Mouse (Mus musculus) layer of hippocampus, adult 9-11 months (tissue): ENCODE measurements around the gene Cd8b1.
"Not testable (repeated sequence)": the region's sequence is repeated elsewhere in the genome, so short reads cannot be mapped to it uniquely, and the experiment has no call there.

ENCODE experiments used
- DNase-seq: peaks from one replicate; pipeline ENCODE4 v3.0.0; 2022

Cd8b1 gene

DNA sequence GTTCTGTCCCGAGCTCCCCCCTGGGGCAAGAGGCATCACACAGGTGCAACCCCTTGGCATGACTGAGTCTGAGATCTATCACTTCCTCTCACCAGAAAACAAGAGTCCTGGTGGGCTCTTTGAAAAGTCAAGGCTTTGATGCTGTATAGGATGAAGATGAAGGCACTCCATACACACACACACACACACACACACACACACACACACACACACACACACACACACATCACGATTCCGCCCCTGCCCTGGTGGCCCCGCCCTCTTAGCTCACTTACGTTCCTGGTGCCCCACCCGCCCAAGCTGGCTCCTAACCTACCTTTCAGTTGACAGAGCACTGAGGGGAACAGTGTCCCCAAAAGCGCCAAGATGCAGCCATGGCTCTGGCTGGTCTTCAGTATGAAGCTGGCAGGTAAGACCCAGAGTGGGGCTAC lies at the start of gene Cd8b1:
Cd8b1 (plus strand) TSS at position 298 of the 431 bp plus-strand sequence.
- no peak for DNase-seq

- DNase-seq = no peak
Measured at GRCm38 (mm10) chr6:71273715-71274114, 48.9 kb upstream of the Cd8b1 start.

DNA sequence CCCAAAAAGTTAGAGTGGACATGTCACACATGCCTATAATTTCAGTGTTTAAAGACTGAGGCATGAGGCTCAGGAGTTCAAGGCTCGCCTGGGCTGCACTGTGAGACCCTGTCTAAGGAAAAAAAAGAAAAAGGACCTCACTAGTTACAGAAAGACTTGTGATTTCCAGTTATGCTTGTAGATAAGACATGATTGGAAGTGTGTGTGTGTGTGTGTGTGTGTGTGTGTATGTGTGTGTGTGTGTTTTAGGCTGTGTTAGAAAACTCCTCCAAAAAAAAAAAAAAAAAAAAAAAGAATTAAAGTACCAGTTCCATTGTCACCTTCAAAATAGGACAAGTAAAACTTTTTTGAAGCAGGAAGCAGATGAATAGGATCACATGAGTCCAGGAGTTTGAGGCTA lies 48.0 kb upstream of the Cd8b1 start:
- DNase-seq = no peak

- no peak for DNase-seq
Measured at GRCm38 (mm10) chr6:71279418-71279817, 43.2 kb upstream of the Cd8b1 start.

DNA sequence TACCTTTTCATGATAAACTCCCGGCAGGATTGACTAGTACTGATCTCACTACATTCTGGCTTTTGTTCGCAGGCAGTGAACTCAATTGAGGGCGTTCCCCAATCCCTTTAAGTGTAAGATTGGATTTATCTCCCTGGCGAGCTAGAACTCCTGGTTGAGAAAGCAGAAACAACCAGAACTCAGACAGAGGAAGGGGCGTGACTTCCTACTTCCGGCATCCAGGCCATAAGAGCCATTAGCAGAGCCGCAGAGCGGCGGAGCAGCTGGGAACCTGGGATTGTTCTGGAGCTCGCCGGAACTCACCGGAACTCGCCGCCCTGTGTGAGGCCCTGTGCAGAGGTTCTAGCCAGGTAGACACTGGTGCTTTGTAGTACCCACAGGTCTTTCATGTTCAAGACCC lies 29.1 kb upstream of the Cd8b1 start:
- no peak for DNase-seq

- DNase-seq = no peak
Measured at GRCm38 (mm10) chr6:71295303-71295702, 27.3 kb upstream of the Cd8b1 start.

- no peak for DNase-seq
Measured at GRCm38 (mm10) chr6:71298051-71298450, 24.5 kb upstream of the Cd8b1 start.

GRCm38 (mm10) chr6:71298751-71299150 lies 23.8 kb upstream of the Cd8b1 start:
- DNase-seq = no peak

DNA sequence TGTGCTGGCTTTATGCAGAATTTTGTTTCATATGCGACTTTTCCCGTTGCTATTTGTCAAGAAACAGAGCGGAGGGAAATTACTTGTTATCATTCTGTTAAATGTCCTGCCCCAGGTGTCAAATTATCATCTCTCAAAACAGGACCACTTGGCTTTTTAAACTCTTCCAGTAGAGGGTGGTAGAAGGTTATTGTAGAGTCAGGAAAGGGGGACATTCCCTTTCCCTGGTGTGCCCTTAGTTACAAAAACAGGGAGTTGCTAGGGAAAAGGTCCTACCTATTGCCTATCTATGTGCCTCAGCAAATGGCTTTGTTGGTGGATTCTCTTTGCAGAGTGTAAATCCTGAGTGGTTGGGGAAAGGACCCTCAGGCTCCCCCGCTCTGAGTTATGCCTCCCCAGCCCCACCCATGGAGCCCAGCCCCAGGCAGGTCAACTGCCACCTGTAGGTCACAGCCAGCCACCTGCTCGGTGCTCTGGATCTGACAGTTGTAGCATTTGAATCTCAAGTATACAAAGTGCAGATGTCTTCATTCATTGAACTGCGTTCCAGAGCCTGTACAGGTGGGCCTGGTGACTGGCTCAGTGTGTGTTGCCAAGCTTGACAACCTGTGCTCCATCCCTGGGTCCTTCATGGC lies 20.4 kb upstream of the Cd8b1 start:
- no peak for DNase-seq

DNA sequence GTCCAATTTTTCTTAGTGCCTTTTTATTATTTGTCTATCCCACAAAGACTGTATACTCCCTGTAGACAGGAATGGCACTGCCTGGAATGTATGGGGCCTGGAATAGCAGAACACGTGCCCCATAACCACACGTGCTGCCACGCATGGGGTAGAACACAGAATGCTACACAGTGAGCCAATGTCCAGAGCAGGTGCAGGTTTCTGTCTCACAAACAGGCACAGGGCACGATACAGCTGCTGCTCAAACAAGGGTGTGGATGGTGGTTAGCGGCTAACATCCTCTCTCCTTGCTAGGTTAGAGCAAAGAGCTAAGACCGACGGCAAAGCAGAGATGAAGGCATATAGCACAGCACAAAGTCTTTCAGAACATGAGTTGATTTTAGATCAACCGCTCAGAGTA lies 15.1 kb upstream of the Cd8b1 start:
- no peak for DNase-seq

GRCm38 (mm10) chr6:71321826-71322283 lies 733 bp upstream of the Cd8b1 start, which contains the start of gene Smyd1:
Gene Smyd1 (minus strand): TSS chr6:71322233.
- DNase-seq = no peak

GRCm38 (mm10) chr6:71324816-71325215 lies 2.2 kb downstream of the Cd8b1 start:
- DNase-seq = no peak

- DNase-seq = no peak
Measured at GRCm38 (mm10) chr6:71329881-71330280, 7.3 kb downstream of the Cd8b1 start.

- no peak for DNase-seq
Measured at GRCm38 (mm10) chr6:71330486-71330885, 7.9 kb downstream of the Cd8b1 start.

- DNase-seq = not testable (repeated sequence)
Measured at GRCm38 (mm10) chr6:71331491-71331890, 8.9 kb downstream of the Cd8b1 start.

DNA sequence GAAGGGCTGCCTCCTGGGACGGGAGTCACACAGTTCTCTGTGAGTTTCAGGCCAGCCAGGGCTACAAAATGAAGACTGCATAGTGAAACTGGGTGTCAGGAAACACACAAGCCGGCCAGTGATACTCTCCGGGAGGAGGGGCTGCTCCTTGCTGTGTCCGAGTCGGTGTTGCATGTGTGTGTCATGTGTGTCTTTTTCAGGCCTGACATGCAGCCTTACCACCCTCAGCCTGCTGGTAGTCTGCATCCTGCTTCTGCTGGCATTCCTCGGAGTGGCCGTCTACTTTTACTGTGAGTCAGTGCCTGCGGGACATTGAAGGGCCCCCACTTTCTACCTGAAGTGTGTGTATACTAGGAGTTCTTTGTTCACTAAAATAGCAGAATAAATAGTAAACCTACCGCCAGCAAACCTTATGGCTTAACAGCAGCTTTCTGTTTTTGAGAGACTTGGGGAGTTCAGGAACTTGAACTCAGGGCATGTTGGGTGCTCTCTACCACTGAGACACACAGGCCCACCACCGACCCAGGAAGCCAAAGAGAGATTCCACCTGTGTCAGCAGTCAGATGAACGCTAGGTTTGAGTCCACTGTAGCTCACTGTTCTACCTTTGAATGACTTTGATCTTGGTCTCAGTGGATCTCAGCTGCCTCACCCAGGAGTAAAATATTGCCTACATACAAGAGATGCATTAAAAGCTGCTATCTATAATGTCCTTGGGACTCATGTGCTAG lies 9.8 kb downstream of the Cd8b1 start:
- no peak for DNase-seq

DNA sequence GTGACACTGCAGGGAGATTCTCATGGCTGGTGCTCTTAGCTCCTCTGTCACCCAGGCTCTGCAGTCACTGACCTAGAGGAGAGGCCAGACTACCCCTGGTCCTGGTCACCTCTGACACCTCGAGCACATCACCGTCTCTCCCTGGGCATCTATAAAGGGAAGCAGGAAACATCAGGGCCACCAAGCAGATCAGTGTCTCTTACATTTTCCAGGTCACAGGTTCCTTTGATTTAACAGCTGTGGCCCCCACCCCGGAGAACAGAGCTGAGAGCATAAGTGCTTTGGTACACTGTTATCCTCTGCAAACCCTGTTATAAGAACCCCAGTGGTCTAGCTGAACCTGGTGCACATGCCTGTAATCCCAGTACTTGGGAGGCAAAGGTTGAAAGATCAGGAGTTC lies 10.4 kb downstream of the Cd8b1 start:
- DNase-seq = no peak

DNA sequence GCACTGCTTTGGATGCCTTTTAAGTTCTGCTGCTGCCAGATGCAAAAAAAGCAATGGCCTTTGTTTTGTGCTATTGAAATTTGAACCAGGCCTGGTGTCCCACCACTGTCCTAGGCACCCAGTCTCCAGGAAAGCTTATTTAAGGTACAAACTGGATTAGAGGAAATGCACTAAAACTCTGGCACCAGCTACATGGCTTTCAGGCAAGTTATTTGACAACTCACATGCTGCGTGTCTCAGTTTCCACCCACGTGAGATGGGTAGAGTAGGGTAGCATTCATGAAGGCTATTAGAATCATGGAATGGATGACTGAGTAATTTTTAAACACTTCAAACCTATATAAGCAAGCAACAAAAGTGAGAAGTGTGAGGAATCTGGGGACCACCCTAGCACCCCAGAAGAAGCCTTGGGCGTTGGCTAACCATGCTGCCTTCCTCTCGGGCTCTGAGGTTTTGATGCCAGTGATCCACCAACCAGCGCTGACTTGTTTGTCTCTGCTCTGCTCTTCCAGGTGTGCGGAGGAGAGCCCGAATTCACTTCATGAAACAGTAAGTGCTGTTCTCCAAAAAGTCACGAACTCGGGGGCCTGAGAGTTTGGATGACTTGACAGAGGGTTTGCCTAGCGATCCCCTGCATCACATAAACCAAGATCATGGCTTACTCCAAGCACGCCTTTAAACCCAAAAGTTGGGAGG lies 11.1 kb downstream of the Cd8b1 start:
- DNase-seq = no peak

DNA sequence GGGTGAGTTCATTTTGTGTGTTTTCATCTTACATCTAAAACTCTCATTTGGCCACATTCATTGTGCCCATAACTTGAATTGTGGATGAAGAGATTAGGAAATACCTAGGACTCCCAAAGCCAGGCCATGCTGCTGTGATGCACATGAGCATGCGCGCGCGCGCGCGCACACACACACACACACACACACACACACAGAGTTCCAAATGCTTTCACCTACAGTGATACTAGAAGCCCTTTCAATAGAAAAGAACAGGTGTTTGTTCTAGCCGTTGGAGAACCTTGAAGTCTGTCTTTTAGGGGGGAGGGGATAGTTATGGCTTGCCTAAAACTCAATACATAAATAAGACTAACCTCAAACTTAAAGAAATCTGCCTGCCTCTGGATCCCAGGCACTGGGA lies 15.1 kb downstream of the Cd8b1 start:
- DNase-seq = no peak

DNA sequence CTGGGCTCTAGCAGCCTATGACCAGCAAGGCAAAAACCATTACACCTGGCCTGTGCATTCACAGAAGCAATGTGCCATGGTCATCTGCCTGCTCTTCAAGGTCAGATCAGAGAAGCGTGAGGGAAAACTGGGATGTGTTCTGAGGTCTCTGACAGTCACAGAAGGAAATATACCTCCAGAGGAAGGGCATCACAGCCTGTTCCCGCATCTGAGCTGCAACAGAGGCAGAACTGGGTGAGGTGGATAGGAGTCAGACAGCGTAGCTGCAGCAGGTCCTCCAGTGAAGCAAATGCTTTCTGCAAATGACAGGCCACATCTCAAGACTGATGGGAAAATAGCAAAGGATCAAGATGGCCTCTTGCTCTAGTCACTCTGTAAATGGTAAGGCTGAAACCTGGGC lies 16.4 kb downstream of the Cd8b1 start:
- DNase-seq = no peak

DNA sequence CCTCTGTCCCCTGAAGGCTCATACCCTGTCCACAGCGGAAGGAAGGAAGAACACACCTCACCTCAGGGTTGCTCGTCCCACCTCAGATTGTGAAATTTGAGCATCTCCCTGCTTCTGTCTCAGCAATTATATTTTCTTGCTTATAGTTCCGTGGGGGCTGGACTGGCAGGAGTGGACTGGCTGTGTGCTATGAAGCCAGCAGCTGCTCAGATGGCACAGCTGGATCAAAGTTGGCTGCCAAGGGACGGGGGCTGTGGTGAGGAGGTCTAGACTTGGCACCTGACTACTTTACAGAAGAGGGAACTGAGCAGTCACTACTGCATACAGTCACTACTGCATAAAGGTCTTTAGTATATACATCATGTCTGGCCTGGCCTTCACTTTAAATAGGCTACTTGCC lies 16.8 kb downstream of the Cd8b1 start:
- DNase-seq = no peak

DNA sequence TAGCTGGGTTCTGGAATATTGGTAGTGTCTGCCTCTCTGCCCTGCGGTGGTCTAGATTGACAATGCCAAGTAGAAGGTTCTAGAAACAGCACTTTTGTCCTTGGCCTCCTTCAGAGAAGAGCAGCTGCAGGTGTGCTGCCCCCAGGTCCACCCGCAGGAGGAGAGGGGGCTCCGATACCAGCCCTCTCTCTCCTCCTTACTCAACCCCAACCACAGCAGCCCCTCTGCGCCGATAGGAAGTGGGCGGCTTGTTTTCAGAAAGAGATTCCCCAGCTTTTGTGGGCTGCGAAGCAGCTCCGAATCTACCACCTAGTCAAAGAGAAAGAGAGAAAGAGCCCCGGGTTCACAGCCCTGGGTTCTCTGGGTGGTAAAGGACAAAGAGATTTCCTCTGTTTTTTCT lies 18.6 kb downstream of the Cd8b1 start:
- DNase-seq = no peak

- DNase-seq = no peak
Measured at GRCm38 (mm10) chr6:71348006-71348405, 25.4 kb downstream of the Cd8b1 start.

DNA sequence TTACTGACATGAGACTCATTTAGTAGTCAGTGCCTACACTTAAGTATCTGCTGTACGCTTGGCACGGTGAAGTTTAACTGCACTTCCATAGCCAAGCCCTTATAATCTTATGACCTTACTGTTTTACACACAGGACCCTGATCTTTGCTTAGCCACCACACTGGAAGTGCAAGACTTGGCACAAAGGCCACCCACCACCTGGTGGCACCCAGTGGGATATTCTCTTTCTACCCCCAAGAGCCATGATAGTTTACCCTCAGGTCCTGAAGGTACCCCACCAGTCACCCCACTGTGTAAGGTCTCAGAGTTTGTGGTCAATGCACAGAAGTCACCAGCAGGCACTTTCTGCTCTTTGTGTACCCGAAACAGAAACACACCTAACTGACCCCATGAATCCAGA lies 28.6 kb downstream of the Cd8b1 start:
- DNase-seq = no peak
